Mouse (Mus musculus) adrenal gland, adult 8-10 months (tissue): ENCODE measurements at regions not wholly inside any gene's neighbourhood (a gene's known extent, or its start where the extent isn't known, plus 50 kb on each side); places are given as distances from the start of the nearest gene placed in this dataset.
"Not testable (repeated sequence)": the region's sequence is repeated elsewhere in the genome, so short reads cannot be mapped to it uniquely, and the experiment has no call there.

ENCODE experiments used
- DNase-seq: peaks from one replicate; pipeline ENCODE4 v3.0.0; 2022
- microRNA-seq, 2 experiments: library from miRNA; unstranded; fragments of <30 nt; microRNA quantifications; one replicate each; pipeline ENCODE4 v1.2.0; 2022

GRCm38 (mm10) chr13:61957197-61957596, 172.5 kb upstream of the Zfp808 start:
- not testable (repeated sequence) for DNase-seq

GRCm38 (mm10) chr13:61978856-61979255, 150.8 kb upstream of the Zfp808 start:
- not testable (repeated sequence) for DNase-seq

GRCm38 (mm10) chr13:61996519-61996918, 133.2 kb upstream of the Zfp808 start:
- DNase-seq: not testable (repeated sequence)

GRCm38 (mm10) chr13:61998803-61999202, 130.9 kb upstream of the Zfp808 start:
- not testable (repeated sequence) for DNase-seq

- peak; percentile 5 for DNase-seq
Measured at GRCm38 (mm10) chr13:62007321-62007720, 122.4 kb upstream of the Zfp808 start.

GRCm38 (mm10) chr13:62015424-62016167, 114.1 kb upstream of the Zfp808 start:
- DNase-seq: peak; percentile 35

- not testable (repeated sequence) for DNase-seq
Measured at GRCm38 (mm10) chr13:62016168-62016502, 113.6 kb upstream of the Zfp808 start.

- DNase-seq: not testable (repeated sequence)
Measured at GRCm38 (mm10) chr13:62037646-62038045, 92.0 kb upstream of the Zfp808 start.

GRCm38 (mm10) chr13:62077951-62078671, 51.6 kb upstream of the Zfp808 start:
- DNase-seq: not testable (repeated sequence)

- DNase-seq: not testable (repeated sequence)
Measured at GRCm38 (mm10) chr13:62078893-62079292, 50.8 kb upstream of the Zfp808 start.

Small RNA genes in the stretch of these regions (microRNA-seq; reads per million reads assigned to microRNA genes)
- gene Gm25649: 0 reads per million in 2 experiments
